Mouse (Mus musculus) ES-E14 (cell line): Measurements from ENCODE around the gene Kirrel2.

ENCODE experiments used
- HCFC1 ChIP-seq: IDR thresholded peaks from 2 replicates; pipeline ENCODE4 v1.6.1; 2012; ENCODE audit warnings: low read length, inconsistent platforms, borderline replicate concordance; ENCODE audit not compliant: insufficient read depth
- MAFK ChIP-seq: IDR thresholded peaks from 2 replicates; pipeline ENCODE4 v1.6.1; 2014; ENCODE audit warnings: mild to moderate bottlenecking, low read depth, low read length, inconsistent platforms; ENCODE audit not compliant: insufficient read depth
- ZNF384 ChIP-seq: IDR thresholded peaks from 2 replicates; pipeline ENCODE4 v1.6.1; 2012; ENCODE audit warnings: low read depth, low read length, inconsistent platforms

DNA sequence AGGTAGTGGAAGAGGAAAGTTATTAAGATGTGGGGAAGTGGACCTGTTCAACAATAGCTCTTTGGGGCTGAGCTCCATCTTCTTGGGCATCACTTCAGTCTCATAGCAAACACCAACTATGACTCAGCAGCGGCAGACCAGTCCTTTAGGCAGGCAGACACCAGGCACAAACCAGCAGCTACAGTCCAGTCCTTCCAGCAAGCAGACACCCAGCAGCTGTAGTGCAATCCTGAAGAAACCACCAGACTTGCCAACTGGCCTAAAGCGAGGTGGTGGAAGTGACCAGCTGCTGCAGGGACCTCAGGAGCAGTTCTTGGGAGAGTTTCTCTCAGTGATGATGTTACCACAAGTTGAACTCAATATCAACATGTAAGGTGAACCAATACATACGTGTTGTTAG, 48.9 kb downstream of the Kirrel2 start:
- TF ChIP-seq ZNF384 (no peak), MAFK (no peak), HCFC1 (no peak)
